Mouse (Mus musculus) Patski (cell line): ENCODE results near the gene Slc35f6. TPM values are rescaled to one million over a fixed set of nuclear protein-coding genes. Genes with fewer than 3 reads are reported as not detected.
"Not testable (repeated sequence)": the region's sequence is repeated elsewhere in the genome, so short reads cannot be mapped to it uniquely, and the experiment has no call there.

Source experiments
- ATAC-seq: fragments of 100-300 bp; one replicate; pipeline ENCODE4 v1.8.0; 2021
- CTCF ChIA-PET: fragments of 350-600 bp; sonication (Branson Sonifier 250); formaldehyde crosslinking; loops from one replicate; lab custom pipeline; 2022; ENCODE audit warnings: inconsistent platforms; lab: Charles Lee
- POLR2A ChIA-PET: fragments of 350-600 bp; sonication (Branson Sonifier 250); formaldehyde crosslinking; loops from one replicate; lab custom pipeline; 2022; ENCODE audit warnings: antibody characterized with exemption, inconsistent platforms; lab: Charles Lee
- DNase-seq: peaks from one replicate; pipeline ENCODE4 v3.0.0-alpha.2; 2011; ENCODE audit warnings: low read depth, low spot score
- H3K27me3 ChIP-seq: fragments of 371-371 bp; one replicate; pipeline ENCODE4 v1.5.1; 2021
- CTCF ChIP-seq: fragments of 100-300 bp; IDR thresholded peaks from one replicate; pipeline ENCODE4 v1.5.1; 2021
- in situ Hi-C: fragments of 300-500 bp; cut with MboI; formaldehyde crosslinking; loops from 3 replicates; pipeline ENCODE4 v1.11.1; 2018; ENCODE audit warnings: low pct_unique_long_range_greater_than_20kb, mixed read lengths
- polyA plus RNA-seq: library from polyadenylated mRNA; unstranded; gene quantifications from one replicate; pipeline ENCODE4 v1.2.3, GENCODE M21; 2021

Slc35f6 gene
- polyA plus RNA-seq, 1 experiment from 2014 or later = 49.7 TPM

- no peak for ATAC-seq
- ChIA-PET CTCF (no interaction called here), POLR2A (no interaction called here)
- no peaks in the 10 kb centered on the region for H3K27me3 ChIP-seq
- in situ Hi-C loops = no loop called here
- peak; percentile 62 for TF ChIP-seq CTCF
- DNase-seq = no peak
These were observed 36.3 kb downstream of the Slc35f6 start for GRCm38 (mm10) chr5:30683993-30684392.

GRCm38 (mm10) chr5:30686781-30687180, 39.0 kb downstream of the Slc35f6 start:
- ChIA-PET CTCF (interaction anchor here (0.8 to 2.6 kb wide), 10 partner anchors 10 to 113 kb away, joined by 3 to 7 read pairs (median 4); partner anchors contain the start of gene Cenpa), POLR2A (no interaction called here)
- in situ Hi-C loops = no loop called here

GRCm38 (mm10) chr5:30700361-30701000, 52.7 kb downstream of the Slc35f6 start:
- ATAC-seq (no peak), DNase-seq (no peak)
- peaks cover 27% of the 10 kb centered on the region for H3K27me3 ChIP-seq
- no peak for TF ChIP-seq CTCF
- POLR2A ChIA-PET = no interaction called here
- in situ Hi-C loops = loop anchor here (10.0 kb wide), 1 partner anchor 304 kb away; no protein-coding TSS in a partner anchor
- CTCF ChIA-PET = no interaction called here

More at GRCm38 (mm10) chr5:30686781-30687180, 39.0 kb downstream of the Slc35f6 start:
- H3K27me3 ChIP-seq = no peaks in the 10 kb centered on the region
- peak; percentile 70 for TF ChIP-seq CTCF
- no peak for ATAC-seq
- no peak for DNase-seq

- in situ Hi-C loops = loop anchor here (10.0 kb wide), 1 partner anchor 303 kb away; no protein-coding TSS in a partner anchor
- POLR2A ChIA-PET, CTCF ChIA-PET, ATAC-seq, DNase-seq: not testable (repeated sequence)
- peaks cover 27% of the 10 kb centered on the region for H3K27me3 ChIP-seq
These were observed 53.6 kb downstream of the Slc35f6 start for GRCm38 (mm10) chr5:30701373-30701772.

- in situ Hi-C loops = loop anchor here (10.0 kb wide), 1 partner anchor 303 kb away; no protein-coding TSS in a partner anchor
- H3K27me3 ChIP-seq = peaks cover 27% of the 10 kb centered on the region
- no peak for TF ChIP-seq CTCF
- no peak for DNase-seq
- CTCF ChIA-PET = interaction anchor here (0.9 kb wide), 1 partner anchor 15 kb away, joined by 5 read pairs; no protein-coding TSS in a partner anchor
- POLR2A ChIA-PET = interaction anchor here (0.6 kb wide), 1 partner anchor 105 kb away, joined by 3 read pairs; no protein-coding TSS in a partner anchor
- no peak for ATAC-seq
These were observed 54.1 kb downstream of the Slc35f6 start for GRCm38 (mm10) chr5:30701866-30702265.

Other genes with a start within 250 kb of the Slc35f6 start
- gene Otof, start 186.0 kb upstream of the Slc35f6 start, polyA plus RNA-seq = not detected
- not detected for gene 1700001C02Rik, start 181.9 kb upstream of the Slc35f6 start, polyA plus RNA-seq
- not detected for gene Cib4, start 102.1 kb upstream of the Slc35f6 start, polyA plus RNA-seq
- not detected for gene Kcnk3, start 59.8 kb upstream of the Slc35f6 start, polyA plus RNA-seq
- 106 TPM for gene Cenpa, start 18.8 kb downstream of the Slc35f6 start, polyA plus RNA-seq
- 0.31 TPM for gene Dpysl5, start 63.6 kb downstream of the Slc35f6 start, polyA plus RNA-seq
- gene Mapre3, start 166.7 kb downstream of the Slc35f6 start, polyA plus RNA-seq = 83.2 TPM
- 82.6 TPM for gene Tmem214, start 220.1 kb downstream of the Slc35f6 start, polyA plus RNA-seq
- gene Agbl5, start 240.8 kb downstream of the Slc35f6 start, polyA plus RNA-seq = 34.9 TPM